In genomic region chr1:151811456-151811855, GRCm38 (mm10) we compare ENCODE assay signal across 28 mouse cellular contexts. TPM values are rescaled to one million over a fixed set of nuclear protein-coding genes. Genes with fewer than 3 reads are reported as not detected.
DNase-seq lines count a peak whose midpoint lies in the region; ATAC-seq and TF ChIP-seq lines count a peak whose summit lies in the region.
"Had no signal": no experiment of that assay in that cellular context is flagged by ENCODE, and none has a peak within 500 bp of the region (broad histone marks: within the 10 kb centered on the region; RNA-seq: fewer than 3 reads in every experiment).

No protein-coding gene starts in this region.

- H3K9ac ChIP-seq in intestine, embryonic 14.5 days (ENCODE audit: low read length) = no peak overlapping the region
- no peak overlapping the region for H3K9ac ChIP-seq in intestine, embryonic 16.5 days (ENCODE audit: low read depth, low read length)
- H3K9ac ChIP-seq: embryonic facial prominence, embryonic 12.5 days; embryonic facial prominence, embryonic 15.5 days; forebrain, embryonic 12.5 days; hindbrain, embryonic 14.5 days; kidney, embryonic 15.5 days had no signal

- TF ChIP-seq POLR2A in brain, embryonic 14.5 days (IDR thresholded peaks at IDR 0.05; ENCODE audit: borderline replicate concordance, extremely low read depth, insufficient read depth, insufficient read length, poor library complexity, severe bottlenecking) = no peak

- 90% methylated on average over 16 of the region's 16 CpGs for WGBS in intestine, embryonic 14.5 days
- WGBS in intestine, embryonic 16.5 days = 91% methylated on average over 16 of the region's 16 CpGs

- ATAC-seq in intestine, embryonic 14.5 days (replicated peaks; ENCODE audit: low FRiP score, low TSS enrichment, low read depth) = no peak
- no peak for ATAC-seq in intestine, embryonic 16.5 days
- ATAC-seq: inflammation-experienced regulatory T-cells, adult 6 months; Patski had no signal

- no peak for TF ChIP-seq CTCF in brain, embryonic 14.5 days (IDR thresholded peaks at IDR 0.05; ENCODE audit: borderline replicate concordance, extremely low read depth, insufficient read depth, insufficient read length)

- peaks cover 44% of the 10 kb centered on the region for H3K36me3 ChIP-seq in intestine, embryonic 14.5 days (ENCODE audit: control insufficient read depth, insufficient read depth, low read length)
- H3K36me3 ChIP-seq in intestine, embryonic 16.5 days (ENCODE audit: control insufficient read depth, insufficient read depth, low read length) = peaks cover 15% of the 10 kb centered on the region

- no peaks in the 10 kb centered on the region for H3K4me1 ChIP-seq in intestine, embryonic 14.5 days (replicated peaks; ENCODE audit: control insufficient read depth, insufficient read depth, low read length)
- no peaks in the 10 kb centered on the region for H3K4me1 ChIP-seq in intestine, embryonic 16.5 days (ENCODE audit: control insufficient read depth, insufficient read depth, low read length)
- H3K4me1 ChIP-seq: embryonic facial prominence, embryonic 12.5 days; embryonic facial prominence, embryonic 15.5 days; kidney, embryonic 15.5 days had no signal

- no peaks in the 10 kb centered on the region for H3K9me3 ChIP-seq in intestine, embryonic 14.5 days (ENCODE audit: control insufficient read depth, low read length)
- H3K9me3 ChIP-seq in intestine, embryonic 16.5 days (ENCODE audit: control insufficient read depth, low read length) = no peaks in the 10 kb centered on the region
- H3K9me3 ChIP-seq: embryonic facial prominence, embryonic 12.5 days; embryonic facial prominence, embryonic 15.5 days; forebrain, embryonic 12.5 days; G1E; hindbrain, embryonic 10.5 days; kidney, embryonic 15.5 days had no signal

- H3K4me3 ChIP-seq in intestine, embryonic 14.5 days (ENCODE audit: low read depth, low read length) = no peak overlapping the region
- no peak overlapping the region for H3K4me3 ChIP-seq in intestine, embryonic 16.5 days (ENCODE audit: low read length)
- H3K4me3 ChIP-seq: embryonic facial prominence, embryonic 12.5 days; embryonic facial prominence, embryonic 15.5 days; forebrain, embryonic 12.5 days; hindbrain, embryonic 10.5 days; kidney, embryonic 15.5 days had no signal

- DNase-seq in cerebellum, adult 9-10 months = peak; percentile 17
- no peak for DNase-seq in cerebellum, adult 11-12 months
- peak; percentile 36 to 38 for DNase-seq in cerebellum, postnatal 14 days
- DNase-seq in cerebellum, adult 11 months = no peak
- peak; percentile 25 for DNase-seq in intestine, embryonic 14.5 days (ENCODE audit: low spot score)
- DNase-seq in brain, embryonic 14.5 days (ENCODE audit: low read depth) = peak; percentile 27
- no peak for DNase-seq in adipocyte (ENCODE audit: low spot score)
- DNase-seq: adrenal gland, adult 2 months; adrenal gland, postnatal 14 days; B cell, adult 2 months; gastrocnemius, postnatal 10 days; gastrocnemius, postnatal 36 days; heart, postnatal 36 days; kidney, adult 11 months; kidney, adult 8-10 months had no signal

- no peak overlapping the region for H3K4me2 ChIP-seq in intestine, embryonic 14.5 days (ENCODE audit: low read length)
- H3K4me2 ChIP-seq in intestine, embryonic 16.5 days (ENCODE audit: low read depth, low read length) = no peak overlapping the region
- H3K4me2 ChIP-seq: embryonic facial prominence, embryonic 12.5 days; embryonic facial prominence, embryonic 15.5 days; forebrain, embryonic 12.5 days; heart, embryonic 11.5 days; hindbrain, embryonic 14.5 days; kidney, embryonic 15.5 days had no signal

- no peak overlapping the region for H3K27ac ChIP-seq in intestine, embryonic 14.5 days (ENCODE audit: low read depth)
- no peak overlapping the region for H3K27ac ChIP-seq in intestine, embryonic 16.5 days (ENCODE audit: low read length)
- H3K27ac ChIP-seq: embryonic facial prominence, embryonic 12.5 days; embryonic facial prominence, embryonic 15.5 days; forebrain, embryonic 12.5 days; hindbrain, embryonic 10.5 days; hindbrain, embryonic 14.5 days; hindbrain, postnatal 0 days; kidney, embryonic 15.5 days had no signal

- H3K27me3 ChIP-seq in intestine, embryonic 14.5 days (replicated peaks; ENCODE audit: control insufficient read depth, insufficient read depth, low read length) = no peaks in the 10 kb centered on the region
- no peaks in the 10 kb centered on the region for H3K27me3 ChIP-seq in intestine, embryonic 16.5 days (replicated peaks; ENCODE audit: control insufficient read depth, insufficient read depth, low read length)
- H3K27me3 ChIP-seq: CH12.LX; embryonic facial prominence, embryonic 12.5 days; embryonic facial prominence, embryonic 15.5 days; forebrain, embryonic 12.5 days; kidney, embryonic 15.5 days; Patski had no signal

RNA-seq across cellular contexts. Expression of gene Edem3, which starts 56.3 kb away (rescaled TPM):
- 17.1 and 19.0 TPM in 2 replicates for polyA plus RNA-seq in intestine, embryonic 14.5 days (2014; fragmentation: Nextera tagmentation; extraction: Ambion mirVana)
- polyA plus RNA-seq in intestine, embryonic 16.5 days (2015; fragmentation: Nextera tagmentation; extraction: Ambion mirVana) = 8.8 and 11.1 TPM in 2 replicates
- 17.0 and 24.1 TPM in 2 replicates for polyA plus RNA-seq in brain, embryonic 14.5 days (2012; rRNA removed)

Comparison
In these comparisons a context has a peak if more than half of its experiments do, and no peak if none do; other contexts are left out.
1. DNase-seq: peak in cerebellum, adult 9-10 months (single experiment), cerebellum, postnatal 14 days (2 of 2), intestine, embryonic 14.5 days (single experiment) and brain, embryonic 14.5 days (single experiment); none in cerebellum, adult 11-12 months (single experiment), cerebellum, adult 11 months (single experiment) and adipocyte (single experiment).